Mouse (Mus musculus) C2C12 (cell line): Measurements from ENCODE around the gene Tcp10a.

ENCODE experiments used
- CEBPB ChIP-seq: IDR thresholded peaks from one replicate; pipeline ENCODE4 v1.6.1; 2011; ENCODE audit warnings: low read depth, mild to moderate bottlenecking, control low read depth, moderate library complexity
- MYOD1 ChIP-seq: IDR thresholded peaks from one replicate; pipeline ENCODE4 v1.6.1; 2011; ENCODE audit warnings: low read depth; ENCODE audit not compliant: control insufficient read depth, insufficient read length

DNA sequence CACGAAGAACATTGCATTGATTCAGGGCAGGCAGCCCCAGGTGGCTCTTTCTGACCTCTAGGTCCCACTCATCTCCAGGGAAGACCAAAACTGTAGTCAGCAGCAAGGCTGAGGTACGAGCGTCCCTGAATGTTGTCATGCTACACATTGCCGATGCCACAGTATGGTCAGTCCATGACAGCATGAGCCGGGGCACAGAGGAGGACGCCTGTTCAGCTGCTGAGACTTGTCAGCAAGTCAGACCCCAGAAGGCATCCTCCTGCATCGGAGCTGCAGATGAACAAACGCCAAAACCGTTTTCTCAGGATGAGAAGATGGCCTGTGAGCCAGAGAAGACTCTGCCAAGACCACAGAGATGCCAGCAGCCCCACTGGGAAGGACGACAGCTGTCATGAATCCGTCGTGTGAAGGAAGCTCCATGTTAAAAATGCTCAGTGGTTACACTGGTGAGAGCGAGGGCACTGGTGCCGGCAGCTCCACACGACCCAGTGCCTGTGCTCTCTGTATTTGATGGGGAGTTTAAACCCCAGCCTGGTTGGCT is 45.7 kb upstream of the Tcp10a start:
- TF ChIP-seq CEBPB (no peak), MYOD1 (no peak)
